Mouse (Mus musculus): ENCODE results near the gene Fxyd4. TPM values are rescaled to one million over a fixed set of nuclear protein-coding genes. Genes with fewer than 3 reads are reported as not detected.

Fxyd4 gene
- polyA plus RNA-seq, 1 experiment from 2014 or later: 0.20 TPM

GRCm38 (mm10) chr6:117952330-117952729 lies 14.8 kb upstream of the Fxyd4 start:
- H3K9me3 ChIP-seq (ENCODE audit: low read length): peaks cover 2% of the 10 kb centered on the region; the same call in 1 of the 2 replicates
- TF ChIP-seq CTCF (IDR thresholded peaks at IDR 0.05; ENCODE audit: low read depth): peak; percentile 51
- TF ChIP-seq EP300 (IDR thresholded peaks at IDR 0.05; ENCODE audit: low read depth): no peak
- H3K4me3 ChIP-seq (ENCODE audit: low read depth, low read length): no peak overlapping the region
- WGBS (ENCODE audit: insufficient replicate concordance): 75% methylated on average over 4 of the region's 4 CpGs
- H3K4me2 ChIP-seq (ENCODE audit: low read depth, low read length): no peak overlapping the region
- no peak overlapping the region for H3K9ac ChIP-seq (replicated peaks)
- H3K27ac ChIP-seq (ENCODE audit: low read depth): no peak overlapping the region
- peak; percentile 30 for DNase-seq
- no peak for ATAC-seq
- no peaks in the 10 kb centered on the region for H3K36me3 ChIP-seq (replicated peaks; ENCODE audit: insufficient read depth, low read length)
- no peaks in the 10 kb centered on the region for H3K27me3 ChIP-seq (ENCODE audit: insufficient read depth, low read length)
- H3K4me1 ChIP-seq (ENCODE audit: insufficient read depth): no peaks in the 10 kb centered on the region

- Histone ChIP-seq H3K4me2 (ENCODE audit: low read depth, low read length) (no peak overlapping the region), H3K9me3 (ENCODE audit: low read length) (no peaks in the 10 kb centered on the region), H3K27ac (ENCODE audit: low read depth) (no peak overlapping the region), H3K4me3 (ENCODE audit: low read depth, low read length) (no peak overlapping the region), H3K36me3 (replicated peaks; ENCODE audit: insufficient read depth, low read length) (no peaks in the 10 kb centered on the region), H3K4me1 (ENCODE audit: insufficient read depth) (no peaks in the 10 kb centered on the region), H3K27me3 (ENCODE audit: insufficient read depth, low read length) (no peaks in the 10 kb centered on the region), H3K9ac (replicated peaks) (no peak overlapping the region)
- no peak for ATAC-seq
- 71% methylated on average over 2 of the region's 2 CpGs for WGBS (ENCODE audit: insufficient replicate concordance)
- DNase-seq: no peak
- TF ChIP-seq EP300 (IDR thresholded peaks at IDR 0.05; ENCODE audit: low read depth) (no peak), CTCF (IDR thresholded peaks at IDR 0.05; ENCODE audit: low read depth) (no peak)
These were observed 6.4 kb upstream of the Fxyd4 start for GRCm38 (mm10) chr6:117943899-117944298.

DNA sequence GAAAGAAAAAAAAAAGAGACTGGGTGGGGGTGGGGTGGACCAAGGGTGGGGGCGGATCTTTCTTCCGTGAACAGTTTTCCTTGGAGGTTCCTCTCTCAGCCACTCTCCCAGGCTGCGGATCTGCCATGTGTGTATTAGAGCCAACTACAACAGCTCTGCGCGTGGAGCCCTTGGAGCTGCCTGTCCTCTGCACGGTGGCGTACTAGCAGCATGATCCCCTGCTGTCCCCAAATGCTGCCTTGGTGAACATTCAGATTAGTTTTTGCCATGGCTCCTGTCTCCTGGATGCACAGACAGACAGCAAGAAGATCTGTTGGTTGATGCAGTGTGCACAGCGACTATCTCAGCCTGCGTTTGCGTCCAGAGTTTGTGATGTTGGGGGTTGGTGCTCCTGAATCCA lies 5.3 kb upstream of the Fxyd4 start:
- no peak overlapping the region for H3K9ac ChIP-seq (replicated peaks)
- H3K4me3 ChIP-seq (ENCODE audit: low read depth, low read length): no peak overlapping the region
- 80% methylated on average over 10 of the region's 10 CpGs for WGBS (ENCODE audit: insufficient replicate concordance)
- no peaks in the 10 kb centered on the region for H3K36me3 ChIP-seq (replicated peaks; ENCODE audit: insufficient read depth, low read length)
- no peak overlapping the region for H3K27ac ChIP-seq (ENCODE audit: low read depth)
- no peaks in the 10 kb centered on the region for H3K9me3 ChIP-seq (ENCODE audit: low read length)
- no peak for ATAC-seq
- no peak for DNase-seq
- H3K4me1 ChIP-seq (ENCODE audit: insufficient read depth): no peaks in the 10 kb centered on the region
- no peaks in the 10 kb centered on the region for H3K27me3 ChIP-seq (ENCODE audit: insufficient read depth, low read length)
- no peak overlapping the region for H3K4me2 ChIP-seq (ENCODE audit: low read depth, low read length)
- TF ChIP-seq EP300 (IDR thresholded peaks at IDR 0.05; ENCODE audit: low read depth) (no peak), CTCF (IDR thresholded peaks at IDR 0.05; ENCODE audit: low read depth) (no peak)

- no peak for TF ChIP-seq CTCF (IDR thresholded peaks at IDR 0.05; ENCODE audit: low read depth)
- TF ChIP-seq EP300 (IDR thresholded peaks at IDR 0.05; ENCODE audit: low read depth): no peak
- no peak for DNase-seq
- no peak overlapping the region for H3K4me3 ChIP-seq (ENCODE audit: low read depth, low read length)
- H3K4me1 ChIP-seq (ENCODE audit: insufficient read depth): no peaks in the 10 kb centered on the region
- H3K36me3 ChIP-seq (replicated peaks; ENCODE audit: insufficient read depth, low read length): no peaks in the 10 kb centered on the region
- whole genome bisulfite sequencing (ENCODE audit: insufficient replicate concordance): 78% methylated on average over 10 of the region's 10 CpGs
- no peak overlapping the region for H3K9ac ChIP-seq (replicated peaks)
- no peak overlapping the region for H3K27ac ChIP-seq (ENCODE audit: low read depth)
- no peaks in the 10 kb centered on the region for H3K9me3 ChIP-seq (ENCODE audit: low read length)
- H3K4me2 ChIP-seq (ENCODE audit: low read depth, low read length): no peak overlapping the region
- H3K27me3 ChIP-seq (ENCODE audit: insufficient read depth, low read length): no peaks in the 10 kb centered on the region
- no peak for ATAC-seq
These were observed 1.5 kb upstream of the Fxyd4 start for GRCm38 (mm10) chr6:117938951-117939350.

DNA sequence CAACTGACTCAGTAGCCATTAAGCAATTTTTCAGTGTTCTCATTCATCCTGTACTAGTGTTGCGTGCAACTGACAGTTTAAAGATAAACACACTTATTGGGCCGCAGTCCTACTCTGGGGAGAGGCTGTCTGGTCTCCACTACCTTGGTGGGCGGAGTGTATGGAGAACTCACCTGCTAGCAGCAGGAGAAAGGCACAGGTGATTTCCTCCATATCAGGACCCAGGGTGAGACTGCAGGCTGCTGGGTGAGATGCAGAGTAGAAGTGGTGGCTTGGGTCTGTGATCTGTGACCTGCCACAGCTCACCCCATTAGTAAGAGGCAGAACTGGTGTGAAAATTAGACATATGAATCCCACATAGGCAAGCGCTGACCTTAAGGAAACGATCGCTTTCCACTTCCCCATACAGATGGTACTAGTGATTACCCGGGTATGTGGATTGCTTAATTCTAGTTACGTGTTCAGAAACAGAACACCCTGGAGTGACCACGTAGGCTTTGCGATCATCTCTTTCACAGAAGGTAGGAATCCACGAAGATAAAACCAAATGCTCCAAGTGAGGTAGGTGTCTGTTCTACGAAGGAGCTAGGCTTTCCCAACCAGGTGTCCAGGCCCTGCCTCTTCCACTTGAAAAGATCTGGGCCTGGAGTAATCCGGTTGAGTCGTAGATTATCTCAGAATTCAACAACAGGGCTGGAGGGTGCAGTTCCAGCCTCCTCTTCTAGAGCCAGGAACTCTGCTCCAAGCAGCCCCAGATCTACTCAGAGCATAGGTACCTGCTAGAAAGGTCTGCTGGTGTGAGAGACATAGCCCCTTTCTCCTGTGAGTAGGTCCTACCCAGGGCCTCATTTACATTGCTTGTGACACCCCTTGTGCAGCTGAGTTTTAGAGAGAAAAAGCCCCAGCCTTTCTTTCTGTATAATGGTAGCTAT lies 1.5 kb downstream of the Fxyd4 start:
- H3K27me3 ChIP-seq (ENCODE audit: insufficient read depth, low read length): no peaks in the 10 kb centered on the region
- H3K4me1 ChIP-seq (ENCODE audit: insufficient read depth): no peaks in the 10 kb centered on the region
- H3K36me3 ChIP-seq (replicated peaks; ENCODE audit: insufficient read depth, low read length): no peaks in the 10 kb centered on the region
- H3K4me2 ChIP-seq (ENCODE audit: low read depth, low read length): no peak overlapping the region
- TF ChIP-seq CTCF (IDR thresholded peaks at IDR 0.05; ENCODE audit: low read depth): no peak
- TF ChIP-seq EP300 (IDR thresholded peaks at IDR 0.05; ENCODE audit: low read depth): no peak
- no peak overlapping the region for H3K27ac ChIP-seq (ENCODE audit: low read depth)
- ATAC-seq: no peak
- H3K4me3 ChIP-seq (ENCODE audit: low read depth, low read length): no peak overlapping the region
- H3K9ac ChIP-seq (replicated peaks): no peak overlapping the region
- no peak for DNase-seq
- H3K9me3 ChIP-seq (ENCODE audit: low read length): no peaks in the 10 kb centered on the region
- 63% methylated on average over 14 of the region's 14 CpGs for WGBS (ENCODE audit: insufficient replicate concordance)

GRCm38 (mm10) chr6:117934301-117934700 lies 3.2 kb downstream of the Fxyd4 start:
- H3K4me2 ChIP-seq (ENCODE audit: low read depth, low read length): no peak overlapping the region
- H3K36me3 ChIP-seq (replicated peaks; ENCODE audit: insufficient read depth, low read length): no peaks in the 10 kb centered on the region; the same call in 1 of the 2 replicates
- H3K9ac ChIP-seq (replicated peaks): no peak overlapping the region
- DNase-seq (no peak), ATAC-seq (no peak)
- H3K27me3 ChIP-seq (ENCODE audit: insufficient read depth, low read length): no peaks in the 10 kb centered on the region
- H3K4me3 ChIP-seq (ENCODE audit: low read depth, low read length): no peak overlapping the region
- no peak overlapping the region for H3K27ac ChIP-seq (ENCODE audit: low read depth)
- 80% methylated on average over 6 of the region's 6 CpGs for WGBS (ENCODE audit: insufficient replicate concordance)
- TF ChIP-seq EP300 (IDR thresholded peaks at IDR 0.05; ENCODE audit: low read depth): no peak
- no peak for TF ChIP-seq CTCF (IDR thresholded peaks at IDR 0.05; ENCODE audit: low read depth)
- no peaks in the 10 kb centered on the region for H3K9me3 ChIP-seq (ENCODE audit: low read length)
- no peaks in the 10 kb centered on the region for H3K4me1 ChIP-seq (ENCODE audit: insufficient read depth)

Measured in liver, postnatal 0 days (tissue).